Mouse (Mus musculus) brain, embryonic 14.5 days (tissue): ENCODE results near the gene Ifitm6. TPM values are rescaled to one million over a fixed set of nuclear protein-coding genes. Genes with fewer than 3 reads are reported as not detected.

ENCODE experiments used
- DNase-seq: peaks from one replicate; pipeline ENCODE4 v3.0.0-alpha.2; 2011; ENCODE audit warnings: low read depth
- CTCF ChIP-seq: fragments of 200-500 bp; IDR thresholded peaks from 2 replicates; pipeline ENCODE4 v1.5.1; 2012; ENCODE audit warnings: inconsistent platforms, mild to moderate bottlenecking, moderate library complexity, borderline replicate concordance; ENCODE audit not compliant: insufficient read depth, insufficient read length; ENCODE audit errors: extremely low read depth
- POLR2A ChIP-seq: fragments of 200-500 bp; IDR thresholded peaks from 2 replicates; pipeline ENCODE4 v1.6.1; 2012; ENCODE audit warnings: mild to moderate bottlenecking, inconsistent platforms, borderline replicate concordance; ENCODE audit not compliant: poor library complexity, insufficient read depth, insufficient read length, severe bottlenecking; ENCODE audit errors: extremely low read depth
- polyA plus RNA-seq: library from polyadenylated mRNA; depleted of rRNA; stranded (reverse); fragments of >200 nt; gene quantifications from 2 replicates; pipeline ENCODE4 v1.2.3, GENCODE M21; 2012

Gene Ifitm6
- polyA plus RNA-seq, 1 experiment, result 0.77 TPM

GRCm38 (mm10) chr7:141016707-141017697, 722 bp downstream of the Ifitm6 start:
- no peak for DNase-seq
- no peak for TF ChIP-seq CTCF
- no peak for TF ChIP-seq POLR2A

- DNase-seq, result no peak
- TF ChIP-seq CTCF, result no peak
- no peak for TF ChIP-seq POLR2A
Observed at GRCm38 (mm10) chr7:141011238-141011770, 6.4 kb downstream of the Ifitm6 start.

DNA sequence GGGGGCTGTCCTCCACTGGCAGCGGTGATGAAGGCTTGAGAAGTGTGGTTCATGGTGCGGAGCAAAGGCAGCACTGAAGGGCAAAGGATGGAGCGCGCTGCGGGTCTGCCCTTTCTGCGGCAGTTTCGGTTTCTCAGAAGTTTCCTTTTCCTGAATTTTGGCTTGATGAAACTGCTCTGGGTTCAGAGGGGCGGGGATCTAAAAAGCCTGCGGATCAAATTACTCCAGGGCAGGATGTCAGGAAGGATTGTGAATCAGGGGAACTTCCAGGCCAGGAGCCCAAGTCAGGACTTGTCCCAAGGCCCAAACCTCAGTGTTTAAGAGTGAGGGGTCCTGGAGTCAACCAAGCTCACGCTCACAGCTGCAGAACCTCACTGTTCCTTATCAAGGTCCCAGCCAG, 7.1 kb downstream of the Ifitm6 start, which contains the start of gene Ifitm3:
TSS of gene Ifitm3 (minus strand) at position 178 of the 400 bp plus-strand sequence.
- DNase-seq, result peak; percentile 31
- TF ChIP-seq POLR2A (no peak), CTCF (no peak)

- no peak for DNase-seq
- no peak for TF ChIP-seq CTCF
- no peak for TF ChIP-seq POLR2A
Observed at GRCm38 (mm10) chr7:141009665-141010064, 8.1 kb downstream of the Ifitm6 start.

- peak; percentile 71 for DNase-seq
- TF ChIP-seq CTCF (peak; percentile 67), POLR2A (no peak)
Observed at GRCm38 (mm10) chr7:141008938-141009660, 8.6 kb downstream of the Ifitm6 start.

- peak; percentile 2 for DNase-seq
- TF ChIP-seq POLR2A, result no peak
- no peak; the same call in 1 of the 2 replicates for TF ChIP-seq CTCF
Observed at GRCm38 (mm10) chr7:141008312-141008761, 9.4 kb downstream of the Ifitm6 start.

DNA sequence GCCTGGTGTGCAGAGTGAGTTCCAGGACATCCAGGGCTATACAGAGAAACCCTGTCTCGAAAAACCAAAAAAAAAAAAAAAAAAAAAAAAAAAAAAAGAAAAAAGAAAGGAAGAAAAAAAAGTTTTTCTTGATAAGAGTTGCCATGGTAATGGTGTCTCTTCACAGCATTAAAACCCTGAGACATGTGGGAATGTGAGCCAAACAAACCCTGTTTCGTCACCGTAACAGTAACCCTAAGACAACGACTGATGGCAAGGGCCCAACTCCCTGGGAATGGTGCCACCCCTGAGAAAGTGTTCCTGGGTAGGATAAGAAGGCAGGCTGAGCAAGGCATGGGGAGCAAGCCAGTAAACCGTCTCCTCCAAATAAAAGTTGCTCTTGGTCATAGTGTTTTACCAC, 10.8 kb downstream of the Ifitm6 start:
- no peak for TF ChIP-seq CTCF
- no peak for TF ChIP-seq POLR2A
- DNase-seq, result peak; percentile 67

- no peak for DNase-seq
- no peak for TF ChIP-seq POLR2A
- TF ChIP-seq CTCF, result no peak
Observed at GRCm38 (mm10) chr7:141006446-141006845, 11.3 kb downstream of the Ifitm6 start.

GRCm38 (mm10) chr7:141003248-141004010, 14.3 kb downstream of the Ifitm6 start:
- TF ChIP-seq POLR2A, result no peak
- TF ChIP-seq CTCF, result no peak
- DNase-seq, result no peak

- DNase-seq, result no peak
- no peak for TF ChIP-seq POLR2A
- TF ChIP-seq CTCF, result no peak
Observed at GRCm38 (mm10) chr7:141000881-141001708, 16.6 kb downstream of the Ifitm6 start.
